Mouse (Mus musculus): ENCODE measurements around the gene Ifnar1. TPM values are rescaled to one million over a fixed set of nuclear protein-coding genes. Genes with fewer than 3 reads are reported as not detected.

Ifnar1 gene
- polyA plus RNA-seq, 2 experiments, result 11.6 to 16.2 TPM

GRCm38 (mm10) chr16:91505116-91505601, 20.1 kb downstream of the Ifnar1 start:
- no peak for ATAC-seq (ENCODE audit: insufficient read depth)
- Histone ChIP-seq H3K4me3 (ENCODE audit: insufficient read depth in 1 of 2, low read depth in 2 of 2, low read length in 2 of 2) (no peak overlapping the region), H3K4me2 (ENCODE audit: low read depth) (no peak overlapping the region), H3K4me1 (replicated peaks; ENCODE audit: control insufficient read depth in 2 of 2, insufficient read depth in 2 of 2, low read length in 1 of 2) (no peaks in the 10 kb centered on the region), H3K27ac (no peak overlapping the region), H3K27me3 (ENCODE audit: control insufficient read depth, insufficient read depth, low read length) (no peaks in the 10 kb centered on the region), H3K9me3 (ENCODE audit: control insufficient read depth, low read length) (no peaks in the 10 kb centered on the region), H3K36me3 (replicated peaks; ENCODE audit: control insufficient read depth, insufficient read depth, low read depth) (peaks cover 55% of the 10 kb centered on the region), H3K9ac (replicated peaks) (no peak overlapping the region)
- TF ChIP-seq EP300 (IDR thresholded peaks at IDR 0.05; ENCODE audit: low read depth) (no peak), CTCF (IDR thresholded peaks at IDR 0.05; ENCODE audit: low read depth) (no peak)
- WGBS (ENCODE audit: insufficient replicate concordance), result 86% methylated on average over 15 of the region's 15 CpGs
- DNase-seq (ENCODE audit: low read depth in 3 of 3, low spot score in 3 of 3), result no peak

- H3K4me3 ChIP-seq (ENCODE audit: insufficient read depth in 1 of 2, low read depth in 2 of 2, low read length in 2 of 2), result no peak overlapping the region
- no peaks in the 10 kb centered on the region for H3K27me3 ChIP-seq (ENCODE audit: control insufficient read depth, insufficient read depth, low read length)
- H3K9ac ChIP-seq (replicated peaks), result no peak overlapping the region
- no peaks in the 10 kb centered on the region for H3K9me3 ChIP-seq (ENCODE audit: control insufficient read depth, low read length)
- no peak for DNase-seq (ENCODE audit: low read depth in 3 of 3, low spot score in 3 of 3)
- no peak overlapping the region for H3K27ac ChIP-seq
- H3K36me3 ChIP-seq (replicated peaks; ENCODE audit: control insufficient read depth, insufficient read depth, low read depth), result peaks cover 46% of the 10 kb centered on the region
- no peak for TF ChIP-seq EP300 (IDR thresholded peaks at IDR 0.05; ENCODE audit: low read depth)
- no peak for TF ChIP-seq CTCF (IDR thresholded peaks at IDR 0.05; ENCODE audit: low read depth)
- ATAC-seq (ENCODE audit: insufficient read depth), result no peak
- no peak overlapping the region for H3K4me2 ChIP-seq (ENCODE audit: low read depth)
- no peaks in the 10 kb centered on the region for H3K4me1 ChIP-seq (replicated peaks; ENCODE audit: control insufficient read depth in 2 of 2, insufficient read depth in 2 of 2, low read length in 1 of 2)
- WGBS (ENCODE audit: insufficient replicate concordance), result 90% methylated on average over 12 of the region's 12 CpGs
Measured at GRCm38 (mm10) chr16:91506396-91506795, 21.4 kb downstream of the Ifnar1 start.

- no peaks in the 10 kb centered on the region for H3K9me3 ChIP-seq (ENCODE audit: control insufficient read depth, low read length)
- DNase-seq (ENCODE audit: low read depth in 3 of 3, low spot score in 3 of 3), result peak; percentile 64 to 73 (median 68)
- no peaks in the 10 kb centered on the region for H3K27me3 ChIP-seq (ENCODE audit: control insufficient read depth, insufficient read depth, low read length)
- 23% methylated on average over 7 of the region's 7 CpGs for WGBS (ENCODE audit: insufficient replicate concordance)
- ATAC-seq (ENCODE audit: insufficient read depth), result peak; percentile 43; the same call in 1 of the 2 replicates
- H3K4me1 ChIP-seq (replicated peaks; ENCODE audit: control insufficient read depth in 2 of 2, insufficient read depth in 2 of 2, low read length in 1 of 2), result peaks cover 9% of the 10 kb centered on the region in 2 experiments
- TF ChIP-seq CTCF (IDR thresholded peaks at IDR 0.05; ENCODE audit: low read depth), result peak; percentile 98
- no peak for TF ChIP-seq EP300 (IDR thresholded peaks at IDR 0.05; ENCODE audit: low read depth)
- no peak overlapping the region for H3K27ac ChIP-seq
- H3K9ac ChIP-seq (replicated peaks), result no peak overlapping the region
- no peak overlapping the region for H3K4me3 ChIP-seq (ENCODE audit: insufficient read depth in 1 of 2, low read depth in 2 of 2, low read length in 2 of 2)
- H3K36me3 ChIP-seq (replicated peaks; ENCODE audit: control insufficient read depth, insufficient read depth, low read depth), result no peaks in the 10 kb centered on the region
- no peak overlapping the region for H3K4me2 ChIP-seq (ENCODE audit: low read depth)
Measured at GRCm38 (mm10) chr16:91512161-91512787, 27.2 kb downstream of the Ifnar1 start.

GRCm38 (mm10) chr16:91513099-91513498, 28.1 kb downstream of the Ifnar1 start:
- Histone ChIP-seq H3K4me3 (ENCODE audit: insufficient read depth in 1 of 2, low read depth in 2 of 2, low read length in 2 of 2) (no peak overlapping the region), H3K27me3 (ENCODE audit: control insufficient read depth, insufficient read depth, low read length) (no peaks in the 10 kb centered on the region), H3K9me3 (ENCODE audit: control insufficient read depth, low read length) (no peaks in the 10 kb centered on the region), H3K27ac (no peak overlapping the region), H3K9ac (replicated peaks) (no peak overlapping the region), H3K4me1 (replicated peaks; ENCODE audit: control insufficient read depth in 2 of 2, insufficient read depth in 2 of 2, low read length in 1 of 2) (peaks cover 13 to 15% of the 10 kb centered on the region in 2 experiments), H3K36me3 (replicated peaks; ENCODE audit: control insufficient read depth, insufficient read depth, low read depth) (no peaks in the 10 kb centered on the region), H3K4me2 (ENCODE audit: low read depth) (no peak overlapping the region)
- ATAC-seq (ENCODE audit: insufficient read depth), result no peak
- no peak for TF ChIP-seq CTCF (IDR thresholded peaks at IDR 0.05; ENCODE audit: low read depth)
- WGBS (ENCODE audit: insufficient replicate concordance), result 80% methylated on average over 6 of the region's 6 CpGs
- no peak for DNase-seq (ENCODE audit: low read depth in 3 of 3, low spot score in 3 of 3)

GRCm38 (mm10) chr16:91517020-91517419, 32.0 kb downstream of the Ifnar1 start:
- DNase-seq (ENCODE audit: low read depth in 3 of 3, low spot score in 3 of 3) (peak in 1 of 3 experiments; percentile 53), ATAC-seq (ENCODE audit: insufficient read depth) (peak; percentile 80)
- TF ChIP-seq CTCF (IDR thresholded peaks at IDR 0.05; ENCODE audit: low read depth) (no peak), EP300 (IDR thresholded peaks at IDR 0.05; ENCODE audit: low read depth) (peak; percentile 79)
- Histone ChIP-seq H3K27me3 (ENCODE audit: control insufficient read depth, insufficient read depth, low read length) (peaks cover 2% of the 10 kb centered on the region; the same call in 1 of the 2 replicates), H3K9me3 (ENCODE audit: control insufficient read depth, low read length) (no peaks in the 10 kb centered on the region), H3K4me2 (ENCODE audit: low read depth) (peak overlapping the region; percentile 26; the same call in 1 of the 2 replicates), H3K27ac (peak overlapping the region; percentile 8), H3K36me3 (replicated peaks; ENCODE audit: control insufficient read depth, insufficient read depth, low read depth) (no peaks in the 10 kb centered on the region), H3K4me3 (ENCODE audit: insufficient read depth in 1 of 2, low read depth in 2 of 2, low read length in 2 of 2) (no peak overlapping the region), H3K9ac (replicated peaks) (peak overlapping the region; percentile 7; the same call in 1 of the 2 replicates), H3K4me1 (replicated peaks; ENCODE audit: control insufficient read depth in 2 of 2, insufficient read depth in 2 of 2, low read length in 1 of 2) (peaks cover 13 to 17% of the 10 kb centered on the region in 2 experiments)
- WGBS (ENCODE audit: insufficient replicate concordance), result 21% methylated on average over 7 of the region's 7 CpGs

Measured in liver, embryonic 14.5 days (tissue).